Mouse (Mus musculus): ENCODE measurements around the gene S100a13. TPM values are rescaled to one million over a fixed set of nuclear protein-coding genes. Genes with fewer than 3 reads are reported as not detected.

S100a13 gene
- total RNA-seq, 2 experiments from 2014 or later: 29.6 to 31.2 TPM

- no peak for DNase-seq
Observed at GRCm38 (mm10) chr3:90506362-90506761, 7.9 kb upstream of the S100a13 start.

- DNase-seq: no peak
Observed at GRCm38 (mm10) chr3:90508287-90508949, 5.8 kb upstream of the S100a13 start.

DNA sequence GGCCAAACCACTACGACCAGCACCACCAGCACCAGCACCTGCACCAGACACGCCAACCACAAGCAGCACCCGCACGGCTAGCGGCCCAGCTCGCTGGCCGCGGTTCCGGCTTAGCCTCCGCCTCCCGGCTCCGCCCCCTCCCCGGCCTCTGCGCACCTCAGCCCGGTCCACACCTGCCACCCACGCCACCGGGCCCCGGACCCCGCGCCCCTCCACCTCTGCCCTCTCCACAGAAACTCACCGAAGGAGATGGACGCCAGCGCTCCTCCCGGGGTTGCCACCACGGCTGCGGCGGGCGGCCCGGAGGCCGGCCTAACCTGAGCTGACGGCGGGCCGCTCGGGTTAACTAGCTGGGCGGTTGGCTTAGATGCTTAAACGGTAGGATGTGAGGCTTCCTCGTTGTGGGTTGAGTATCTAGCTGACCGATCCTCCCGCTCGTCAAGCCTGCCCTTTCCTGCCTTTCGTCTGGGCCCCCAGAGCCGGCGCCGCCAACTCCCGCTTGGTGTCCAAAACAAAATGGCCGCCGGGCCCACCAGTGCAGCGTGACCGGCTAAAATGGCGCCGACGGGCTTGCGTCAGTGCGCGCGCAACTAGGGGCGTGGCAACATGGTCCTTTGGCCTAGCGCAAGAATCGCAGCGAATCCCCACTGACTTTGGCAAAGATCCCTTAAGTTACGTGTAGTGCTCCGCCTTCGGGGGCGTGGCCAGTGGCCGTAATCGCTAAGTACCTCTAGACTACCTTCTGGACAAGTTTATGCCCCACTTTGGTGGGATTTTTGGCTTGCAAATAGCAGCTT lies 5.1 kb upstream of the S100a13 start, which contains the start of gene Chtop:
Gene Chtop (minus strand): TSS at position 549 of the 797 bp plus-strand sequence.
- DNase-seq: peak; percentile 99 to 100

GRCm38 (mm10) chr3:90509747-90510123 lies 4.5 kb upstream of the S100a13 start:
- DNase-seq: no peak

DNA sequence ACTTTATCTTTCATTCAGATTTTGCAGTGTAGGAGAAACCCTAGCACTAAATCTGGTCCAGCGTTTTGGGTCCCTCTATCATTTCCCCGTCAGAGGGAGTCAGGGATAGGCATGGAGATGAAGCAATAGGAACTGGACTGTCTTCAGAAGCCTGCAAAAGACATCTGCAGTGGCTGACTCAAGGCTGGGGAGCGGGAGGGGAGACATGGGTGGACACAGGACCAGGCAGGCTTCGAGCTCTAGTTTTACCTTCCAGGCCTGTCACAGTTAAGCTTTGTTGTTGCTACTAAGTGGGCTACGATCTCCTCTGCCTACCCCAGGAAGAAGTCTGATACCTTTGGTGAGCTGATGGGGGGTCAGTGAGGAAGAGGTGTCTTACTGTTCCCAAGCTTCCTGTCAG lies 2.0 kb upstream of the S100a13 start:
- no peak for DNase-seq

- DNase-seq: no peak
Observed at GRCm38 (mm10) chr3:90512948-90513642, 1.1 kb upstream of the S100a13 start.

- DNase-seq: peak; percentile 88 to 91
Observed at GRCm38 (mm10) chr3:90514691-90515090, 456 bp downstream of the S100a13 start.

GRCm38 (mm10) chr3:90515242-90515641 lies 1.0 kb downstream of the S100a13 start:
- DNase-seq: peak; percentile 71 to 75

DNA sequence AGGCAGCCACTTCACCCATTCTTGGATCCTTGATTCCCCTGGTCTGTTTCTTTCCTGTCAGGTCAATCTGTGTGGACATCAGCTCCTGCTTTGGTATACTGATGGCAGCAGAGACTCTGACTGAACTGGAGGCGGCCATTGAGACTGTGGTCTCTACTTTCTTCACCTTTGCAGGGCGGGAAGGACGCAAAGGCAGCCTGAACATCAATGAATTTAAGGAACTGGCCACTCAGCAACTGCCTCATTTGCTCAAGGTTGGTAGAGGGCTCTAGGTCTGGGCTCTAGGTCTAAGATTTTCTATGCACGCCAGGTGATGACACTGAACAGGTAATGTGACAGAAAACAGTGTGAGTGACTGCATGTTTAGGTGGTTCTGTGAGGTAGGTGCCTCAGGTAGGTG lies 1.6 kb downstream of the S100a13 start:
- DNase-seq: no peak

DNA sequence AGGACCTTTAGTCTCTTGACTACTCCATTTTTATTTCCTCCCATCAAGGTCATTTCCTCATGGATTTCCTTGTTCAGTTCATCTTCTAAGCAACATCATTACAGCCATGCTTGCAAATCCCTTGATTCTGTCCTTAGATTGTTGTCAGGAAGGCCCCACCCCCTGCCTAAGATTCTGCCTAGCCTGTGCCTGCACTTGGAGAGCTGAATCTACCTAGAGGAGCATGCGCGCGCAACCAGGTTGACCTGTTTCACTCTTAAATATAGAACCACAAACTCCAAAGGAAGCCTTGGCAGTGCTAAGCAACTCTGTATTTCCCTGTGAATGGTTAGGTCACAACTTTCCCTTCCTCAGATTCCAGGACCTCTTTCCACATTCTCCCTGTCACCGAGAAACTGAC lies 3.5 kb downstream of the S100a13 start:
- no peak for DNase-seq

DNA sequence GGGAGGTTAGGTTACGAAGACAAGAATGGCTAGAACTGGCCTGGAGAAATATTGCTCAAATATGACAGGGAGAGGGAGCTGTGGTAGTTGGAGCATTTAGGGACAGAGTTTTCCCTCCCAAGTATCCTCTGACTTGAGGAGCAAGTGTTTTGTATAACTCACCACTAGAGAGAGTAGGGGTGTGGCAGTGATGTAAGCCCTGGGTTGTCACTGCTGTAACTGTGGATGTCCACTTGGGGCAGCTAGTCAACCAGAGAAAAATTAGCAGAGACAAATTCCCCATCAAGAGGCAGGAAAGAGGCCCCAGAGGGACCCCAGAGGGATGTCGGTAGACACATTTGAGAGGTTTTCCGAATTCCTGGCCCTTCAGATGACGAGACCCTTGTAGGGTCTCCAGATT lies 11.2 kb downstream of the S100a13 start:
- peak; percentile 78 to 80 for DNase-seq

GRCm38 (mm10) chr3:90526076-90526475 lies 11.8 kb downstream of the S100a13 start:
- DNase-seq: no peak

DNA sequence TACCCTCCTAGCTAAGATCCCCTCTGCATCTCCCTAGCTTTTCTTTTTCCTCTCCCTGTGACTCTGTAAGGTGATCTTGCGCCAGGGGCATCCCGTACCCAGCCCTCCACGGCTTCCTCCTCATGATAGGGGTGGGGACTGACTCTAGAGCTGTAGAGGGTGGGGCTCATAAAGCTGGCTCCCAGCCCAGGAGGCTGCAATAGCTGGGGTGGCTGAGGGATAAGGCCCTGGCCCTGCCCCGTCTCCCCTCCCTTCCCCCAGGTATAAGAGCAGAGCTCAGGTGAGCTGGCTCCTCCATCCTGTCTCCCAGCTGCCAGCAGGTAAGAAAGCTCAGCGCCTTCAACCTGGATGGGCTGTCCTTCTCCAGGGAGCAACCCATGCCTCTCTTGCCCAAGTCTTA lies 12.3 kb downstream of the S100a13 start, which contains the start of gene S100a14:
Gene S100a14 (plus strand): TSS at position 277 of the 400 bp plus-strand sequence.
- DNase-seq: peak in 1 of 2 experiments; percentile 55

GRCm38 (mm10) chr3:90527291-90527873 lies 13.1 kb downstream of the S100a13 start:
- DNase-seq: no peak

- DNase-seq: no peak
Observed at GRCm38 (mm10) chr3:90531713-90532112, 17.5 kb downstream of the S100a13 start.

- DNase-seq: no peak
Observed at GRCm38 (mm10) chr3:90535446-90535845, 21.2 kb downstream of the S100a13 start.

GRCm38 (mm10) chr3:90537141-90537904 lies 23.1 kb downstream of the S100a13 start, which contains the start of gene S100a16:
Gene S100a16, plus strand, starts transcription at chr3:90537254.
- DNase-seq: peak; percentile 86 to 93

DNA sequence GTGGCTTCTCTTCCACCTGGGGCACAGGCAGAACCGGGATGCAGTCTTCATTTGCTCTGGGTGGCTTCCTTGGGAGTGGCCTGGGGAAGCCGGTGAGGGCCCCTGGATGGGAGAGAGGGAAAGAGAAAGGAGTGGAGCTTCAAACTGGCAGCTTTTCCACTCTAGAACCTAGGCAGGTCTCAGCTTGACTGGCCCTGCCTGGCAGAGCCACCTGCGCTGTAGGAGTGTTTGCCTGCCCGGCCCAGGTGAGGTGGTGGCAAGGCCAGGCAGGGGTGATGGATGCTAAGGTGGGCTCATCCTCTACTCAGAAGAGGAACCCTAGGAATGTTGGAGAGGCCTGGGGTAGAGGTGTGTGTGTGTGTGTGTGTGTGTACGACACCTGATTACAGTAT lies 23.7 kb downstream of the S100a13 start:
- no peak for DNase-seq

DNA sequence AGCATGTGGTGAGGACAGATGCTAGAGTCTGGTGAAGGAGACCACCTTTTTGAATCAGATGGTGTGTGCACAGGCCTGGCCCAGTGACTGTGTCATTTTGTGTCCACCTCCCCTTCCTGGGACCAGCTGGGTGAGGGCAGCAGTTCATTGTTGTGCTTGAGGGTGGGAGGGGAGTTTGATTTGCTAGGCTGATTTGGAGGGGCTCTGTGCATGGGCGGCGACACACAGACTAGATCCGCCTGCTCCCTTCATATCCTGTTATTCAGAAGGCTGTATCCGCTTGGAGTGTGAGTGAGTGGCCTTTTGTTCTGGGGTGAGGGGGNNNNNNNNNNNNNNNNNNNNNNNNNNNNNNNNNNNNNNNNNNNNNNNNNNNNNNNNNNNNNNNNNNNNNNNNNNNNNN lies 26.7 kb downstream of the S100a13 start:
- DNase-seq: peak; percentile 65 to 82

DNA sequence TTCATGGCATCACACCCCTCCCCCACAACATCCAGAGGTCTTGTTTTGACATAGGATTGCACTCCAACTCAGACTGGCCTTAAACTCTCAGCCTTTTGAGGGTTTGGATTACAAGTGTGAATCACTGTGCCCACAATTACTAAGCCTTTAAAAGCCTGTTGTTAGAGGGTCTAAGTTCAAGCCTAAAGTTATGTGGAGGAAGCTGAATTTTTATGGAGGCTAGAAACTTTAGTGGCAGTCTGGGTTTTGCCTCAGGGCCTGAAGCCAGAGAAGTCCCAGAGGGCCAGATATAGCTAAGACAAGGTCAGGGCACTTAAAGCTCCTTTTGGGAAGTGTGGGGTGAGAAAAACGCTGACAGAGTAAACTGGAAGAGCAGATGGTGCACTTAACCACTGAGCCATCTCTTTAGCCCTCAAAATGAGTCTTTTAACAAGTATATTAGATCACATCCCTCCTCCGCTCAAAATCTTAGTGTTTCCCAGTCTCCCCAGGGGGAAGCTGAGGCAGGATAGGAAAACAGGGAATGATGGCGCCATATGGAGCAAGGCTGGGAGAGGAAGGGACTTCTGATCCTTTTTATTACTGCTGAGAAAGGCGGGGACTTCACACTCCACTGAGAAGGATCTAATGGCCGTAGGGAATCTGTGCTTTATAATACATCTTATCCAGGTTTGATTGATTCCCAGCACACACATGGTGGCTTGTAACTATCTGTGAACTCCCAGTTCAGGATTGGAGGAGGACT lies 35.6 kb downstream of the S100a13 start:
- DNase-seq: peak in 1 of 2 experiments; percentile 30

- DNase-seq: no peak
Observed at GRCm38 (mm10) chr3:90550421-90550790, 36.2 kb downstream of the S100a13 start.
